Mouse (Mus musculus) embryonic fibroblast, embryonic 13.5 days (primary cell): Measurements from ENCODE around the gene Bsn.

Source experiments
- CTCF ChIP-seq: IDR thresholded peaks from 2 replicates; pipeline ENCODE4 v1.5.1; 2011; ENCODE audit warnings: mild to moderate bottlenecking, control low read depth, low read length, moderate library complexity, borderline replicate concordance; ENCODE audit not compliant: insufficient read depth
- POLR2A ChIP-seq: IDR thresholded peaks from 2 replicates; pipeline ENCODE4 v1.6.1; 2011; ENCODE audit warnings: low read depth, mild to moderate bottlenecking, control low read depth, low read length, moderate library complexity

DNA sequence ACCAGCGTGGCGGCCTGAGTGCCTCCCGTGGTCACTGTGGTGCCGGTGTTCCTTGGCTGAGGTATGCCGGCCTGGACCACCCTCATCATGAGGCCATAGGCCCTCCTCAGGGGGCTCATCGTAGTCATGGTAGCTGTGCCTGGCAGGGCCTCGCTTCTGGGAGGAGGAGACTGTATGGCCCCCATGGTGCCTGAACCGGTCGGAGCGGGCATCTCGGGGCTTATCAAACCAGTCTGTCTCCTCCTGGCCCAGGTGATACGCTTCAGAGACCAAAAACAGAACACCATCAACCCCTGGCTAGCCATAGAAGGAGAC, 84.7 kb downstream of the Bsn start:
- no peak for TF ChIP-seq CTCF
- no peak for TF ChIP-seq POLR2A
